Mouse (Mus musculus) skeletal muscle tissue, adult 2 months (tissue): ENCODE results near the gene Olfr920.

Source experiments
- DNase-seq: peaks from one replicate; pipeline ENCODE4 v3.0.0-alpha.2; 2012; ENCODE audit warnings: low read depth, low spot score

Gene Olfr920

GRCm38 (mm10) chr9:38751999-38752398 is at the start of gene Olfr920:
Gene Olfr920 (plus strand): TSS chr9:38752299.
- no peak for DNase-seq

GRCm38 (mm10) chr9:38718102-38718501 is 34.0 kb upstream of the Olfr920 start, which contains the start of gene Vwa5a:
Gene Vwa5a (plus strand): TSS chr9:38718268.
- DNase-seq: peak; percentile 48

- DNase-seq: no peak
Measured at GRCm38 (mm10) chr9:38718927-38719441, 33.1 kb upstream of the Olfr920 start.

GRCm38 (mm10) chr9:38724044-38724443 is 28.1 kb upstream of the Olfr920 start:
- DNase-seq: no peak

DNA sequence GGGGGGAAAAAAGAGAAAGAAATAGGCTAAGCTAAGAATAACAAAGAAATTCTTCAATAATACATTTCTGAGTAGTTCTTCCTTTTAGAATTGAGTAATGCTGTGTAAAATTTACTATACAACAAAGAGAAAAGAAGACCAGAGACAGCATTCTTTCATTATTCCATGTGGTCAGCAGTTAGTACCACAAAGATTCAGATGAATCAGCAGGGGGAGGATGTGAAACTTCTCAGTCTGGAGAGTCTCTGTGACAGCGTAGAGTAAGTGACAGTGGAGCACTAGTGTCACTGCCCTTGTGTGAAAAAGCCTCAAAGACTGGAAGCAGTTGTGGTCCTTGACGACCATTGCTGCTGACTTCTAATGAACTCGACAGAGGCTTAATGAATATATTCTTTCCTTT is 23.9 kb upstream of the Olfr920 start:
- DNase-seq: no peak

GRCm38 (mm10) chr9:38741408-38741807 is 10.7 kb upstream of the Olfr920 start:
- no peak for DNase-seq

DNA sequence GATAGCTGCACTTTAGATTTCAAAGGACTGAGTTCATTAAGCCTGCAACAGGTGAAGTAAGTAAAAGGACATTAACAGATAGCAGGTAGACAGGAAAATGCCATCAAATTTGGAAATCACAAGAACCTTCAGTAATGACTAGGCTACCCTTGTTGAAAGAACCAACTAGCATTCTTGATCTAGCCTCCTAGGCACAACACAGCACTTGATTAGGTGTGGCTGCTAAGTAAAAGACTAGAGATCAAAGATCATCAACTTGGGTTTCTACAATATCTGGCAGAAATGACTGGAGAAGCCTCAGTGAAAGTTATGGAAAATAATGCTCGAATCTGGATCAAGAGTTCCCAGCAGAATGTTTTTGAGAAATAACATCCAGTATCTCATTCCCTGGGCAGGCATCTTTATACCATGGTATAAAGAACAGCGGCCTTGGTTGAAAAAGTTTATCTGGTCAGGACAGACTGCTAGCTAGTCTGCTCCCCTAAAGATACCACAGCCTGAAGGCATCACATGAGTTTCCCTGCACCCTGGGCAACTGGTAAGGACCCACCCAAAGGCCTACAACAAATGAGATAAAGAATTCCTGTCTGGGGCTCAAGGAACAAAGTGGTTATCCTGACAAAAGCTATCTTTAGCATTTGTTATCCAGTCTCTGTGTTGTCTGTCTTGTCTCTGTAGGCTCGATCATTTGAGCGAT is 7.3 kb upstream of the Olfr920 start:
- DNase-seq: no peak

DNA sequence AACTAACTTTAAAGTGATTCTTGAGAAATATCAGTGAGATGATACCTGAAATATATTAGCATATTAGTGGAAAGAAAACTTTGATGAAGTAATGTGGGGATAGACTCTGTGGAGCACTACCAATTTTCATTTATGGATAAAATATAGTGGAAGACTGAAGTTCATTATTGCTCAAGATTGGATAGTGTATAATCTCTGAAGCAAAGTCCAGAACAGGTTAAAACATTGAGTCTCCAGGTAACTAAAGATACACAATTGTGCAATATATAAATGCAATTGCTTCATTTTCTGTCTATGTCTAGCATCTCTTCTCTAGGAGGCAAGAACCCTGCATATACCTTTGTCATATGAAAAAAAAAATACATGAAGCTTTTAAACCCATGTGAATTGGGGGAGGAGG is 20.7 kb downstream of the Olfr920 start, which contains the start of gene Olfr921:
Olfr921 (plus strand) TSS at position 301 of the 400 bp plus-strand sequence.
- DNase-seq: no peak

GRCm38 (mm10) chr9:38792689-38793088 is 40.6 kb downstream of the Olfr920 start:
- no peak for DNase-seq

DNA sequence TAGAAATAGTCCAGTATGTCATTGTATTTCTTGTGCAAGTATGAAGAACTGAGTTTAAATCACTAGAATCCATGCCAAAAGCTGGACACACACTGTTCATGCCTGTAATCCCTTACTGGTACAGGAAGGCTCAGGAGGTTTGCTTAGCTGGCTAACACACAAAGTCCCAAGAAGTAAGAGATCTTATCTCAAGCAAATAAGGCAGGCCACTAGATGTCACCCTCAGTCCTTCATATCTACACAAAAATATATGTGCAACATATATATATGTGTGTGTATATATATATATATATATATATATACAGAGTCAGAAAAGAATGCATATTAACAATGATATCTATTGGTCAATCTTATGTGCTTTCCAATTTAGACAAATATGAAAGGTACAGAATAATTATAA is 53.6 kb downstream of the Olfr920 start:
- no peak for DNase-seq
